Mouse (Mus musculus): ENCODE results near the gene Vmn1r231. TPM values are rescaled to one million over a fixed set of nuclear protein-coding genes. Genes with fewer than 3 reads are reported as not detected.
A peak's percentile ranks its signal among the peaks of the same experiment; 100 is the strongest.

The Vmn1r231 gene
- not detected in 2 replicates for polyA plus RNA-seq (2016; fragmentation: Nextera tagmentation; extraction: Ambion mirVana)

DNA sequence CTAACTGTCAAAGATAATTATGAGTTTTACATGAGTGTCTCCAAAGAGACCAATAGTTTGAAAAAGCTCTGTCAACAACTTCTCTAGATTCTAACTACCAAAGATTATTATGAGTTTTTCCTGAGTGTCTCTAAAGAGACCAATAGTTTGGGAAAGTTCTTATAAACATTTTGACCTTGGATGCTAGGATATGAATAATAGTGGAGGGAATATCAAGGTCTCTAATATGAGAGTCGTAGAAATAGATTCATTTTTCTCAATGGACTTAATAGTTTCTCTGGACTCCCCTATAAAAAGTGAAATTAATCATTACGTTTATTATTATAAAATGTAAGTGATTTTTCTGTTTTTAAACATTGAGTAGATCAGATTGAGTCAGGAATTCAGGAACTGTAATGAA lies at the start of gene Vmn1r231:
TSS of gene Vmn1r231 (minus strand) at position 101 of the 400 bp plus-strand sequence.
- Histone ChIP-seq H3K4me3 (replicated peaks) (no peak within 1 kb of the TSS), H3K4me1 (replicated peaks) (no peaks in the 10 kb centered on the region), H3K4me2 (no peak within 1 kb of the TSS), H3K27me3 (no peaks in the 10 kb centered on the region), H3K9ac (replicated peaks) (no peak within 1 kb of the TSS), H3K27ac (no peak within 1 kb of the TSS), H3K36me3 (no peaks in the 10 kb centered on the region), H3K9me3 (no peaks in the 10 kb centered on the region)
- WGBS: 62% methylated on average over 2 of the region's 2 CpGs
- no peak for ATAC-seq (ENCODE audit: insufficient number of reproducible peaks, insufficient read depth, low FRiP score, low TSS enrichment, low read depth)

DNA sequence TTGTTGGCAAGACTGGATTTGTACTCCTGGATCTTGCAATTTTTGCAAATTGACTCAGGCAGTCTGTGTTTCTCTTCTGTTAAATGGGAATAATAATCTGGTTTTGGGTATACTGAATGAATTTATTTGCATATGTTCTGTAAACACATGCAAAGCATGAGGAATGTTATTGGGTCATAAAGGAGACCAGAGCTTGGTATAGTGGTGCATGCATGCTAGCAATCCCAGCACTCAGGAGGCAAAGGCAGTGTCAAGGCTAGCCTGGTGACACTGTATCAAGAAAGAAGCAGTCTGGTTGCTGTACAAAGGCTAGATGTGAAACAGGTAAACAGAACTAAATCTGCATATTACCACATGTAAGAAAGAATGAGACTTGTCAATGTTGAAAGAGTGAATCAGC lies 41.7 kb upstream of the Vmn1r231 start:
- Histone ChIP-seq H3K4me2 (peak overlapping the region; percentile 76), H3K36me3 (peaks cover 5% of the 10 kb centered on the region), H3K27ac (peak overlapping the region; percentile 95; the same call in 1 of the 2 replicates), H3K4me1 (replicated peaks) (peaks cover 18% of the 10 kb centered on the region), H3K4me3 (replicated peaks) (peak overlapping the region; percentile 69), H3K27me3 (no peaks in the 10 kb centered on the region), H3K9me3 (no peaks in the 10 kb centered on the region), H3K9ac (replicated peaks) (peak overlapping the region; percentile 83)
- ATAC-seq (ENCODE audit: insufficient number of reproducible peaks, insufficient read depth, low FRiP score, low TSS enrichment, low read depth): no peak

DNA sequence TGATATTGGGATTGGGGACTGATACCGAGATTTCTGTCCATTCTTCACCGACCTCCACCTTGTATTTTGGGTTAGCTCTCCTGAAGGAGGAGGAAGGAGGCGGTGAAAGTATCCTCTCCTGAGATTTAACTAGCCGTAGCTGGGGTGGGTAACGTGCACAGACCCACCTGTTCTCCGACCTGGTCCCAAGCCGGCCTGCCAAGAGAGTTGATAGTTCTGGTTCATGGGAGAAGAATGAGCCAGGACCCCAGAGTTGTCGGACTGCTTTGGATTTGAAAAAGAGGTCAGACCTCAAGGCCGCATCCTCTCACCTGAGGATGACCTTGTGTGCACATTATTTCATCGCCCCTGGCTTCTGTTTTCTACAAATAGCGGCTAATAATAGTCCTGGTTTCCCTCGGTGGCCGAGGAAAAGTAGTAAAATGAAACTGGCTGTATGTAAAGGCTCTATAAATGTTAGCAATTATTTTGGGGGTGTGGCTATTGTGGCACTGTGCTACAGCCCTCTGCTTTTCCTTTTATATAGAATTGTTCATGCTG lies 41.2 kb upstream of the Vmn1r231 start:
- ATAC-seq (ENCODE audit: insufficient number of reproducible peaks, insufficient read depth, low FRiP score, low TSS enrichment, low read depth): no peak
- H3K4me3 ChIP-seq (replicated peaks): peak overlapping the region; percentile 69
- under 1% methylated on average over 13 of the region's 13 CpGs for WGBS
- no peaks in the 10 kb centered on the region for H3K9me3 ChIP-seq
- H3K9ac ChIP-seq (replicated peaks): peak overlapping the region; percentile 83
- peaks cover 18% of the 10 kb centered on the region for H3K4me1 ChIP-seq (replicated peaks)
- no peaks in the 10 kb centered on the region for H3K27me3 ChIP-seq
- peak overlapping the region; percentile 95 for H3K27ac ChIP-seq
- peak overlapping the region; percentile 76 for H3K4me2 ChIP-seq
- H3K36me3 ChIP-seq: no peaks in the 10 kb centered on the region

DNA sequence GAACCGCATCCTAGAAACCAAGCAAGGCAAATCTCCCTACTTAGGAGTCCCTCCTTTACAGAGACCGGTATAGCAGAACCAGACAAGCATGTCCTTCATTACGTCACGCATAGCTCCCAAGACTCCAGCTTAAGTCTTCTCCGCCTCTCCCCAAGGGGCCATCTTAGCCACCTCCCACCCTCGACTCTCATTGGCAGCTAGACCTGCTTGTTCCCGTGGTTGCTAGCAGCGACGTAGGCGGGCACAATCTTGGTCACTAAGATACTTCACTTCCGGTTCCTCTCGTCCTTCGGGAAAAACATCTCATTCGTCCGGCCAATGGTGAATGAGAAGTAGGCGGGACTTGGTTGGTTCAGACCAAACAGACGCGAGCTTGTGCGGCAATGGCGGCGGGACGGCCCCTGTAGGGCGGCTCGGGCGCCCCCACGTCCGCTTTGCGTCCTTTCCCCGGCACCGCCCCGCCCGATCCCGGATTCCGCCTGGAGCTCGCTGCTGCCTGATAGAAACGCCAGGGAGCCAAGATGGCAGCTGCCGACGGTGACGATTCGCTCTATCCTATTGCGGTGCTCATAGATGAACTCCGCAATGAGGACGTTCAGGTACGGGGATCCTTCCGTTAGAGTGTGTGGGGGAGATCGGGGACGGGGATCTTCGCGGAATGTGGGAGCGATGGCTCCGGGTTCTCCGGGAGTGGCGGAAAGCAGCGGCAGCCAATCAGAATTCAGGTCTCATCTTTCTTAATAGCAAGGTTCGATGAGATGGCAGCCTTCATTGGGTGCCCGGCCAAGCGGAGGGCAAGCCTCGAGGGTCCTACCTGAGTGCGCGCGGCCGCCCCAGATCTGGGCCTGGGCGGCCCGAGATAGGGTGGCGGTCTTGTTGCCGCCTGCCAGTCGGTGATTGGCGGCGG lies 40.3 kb upstream of the Vmn1r231 start, which contains the start of gene Ppp2r1a:
TSS of gene Ppp2r1a (plus strand) at position 327 of the 907 bp plus-strand sequence.
- no peaks in the 10 kb centered on the region for H3K27me3 ChIP-seq
- under 1% methylated on average over 69 of the region's 69 CpGs for WGBS

DNA sequence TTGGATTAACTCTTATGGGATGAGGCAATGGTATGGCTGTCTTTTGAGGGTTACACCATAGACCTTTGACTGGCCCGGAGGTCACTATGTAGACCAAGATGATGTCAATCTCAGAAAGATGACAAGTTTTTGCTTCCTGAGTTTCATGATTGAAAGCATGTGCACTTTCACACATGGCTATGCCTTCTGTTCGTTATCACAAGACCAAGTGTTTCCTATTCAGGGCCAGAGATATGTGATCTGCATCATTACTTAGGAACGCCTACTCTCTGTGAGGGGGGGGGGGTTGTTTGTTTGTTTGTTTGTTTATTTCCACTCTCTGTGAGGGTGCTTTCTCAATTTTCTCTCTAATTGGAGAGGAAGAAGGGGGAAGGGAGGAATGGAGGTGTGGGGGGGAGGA lies 39.3 kb upstream of the Vmn1r231 start:
- Histone ChIP-seq H3K4me2 (peak overlapping the region; percentile 59), H3K9me3 (no peaks in the 10 kb centered on the region), H3K36me3 (no peaks in the 10 kb centered on the region), H3K4me1 (replicated peaks) (peaks cover 18% of the 10 kb centered on the region), H3K27ac (peak overlapping the region; percentile 92), H3K4me3 (replicated peaks) (peak overlapping the region; percentile 69), H3K27me3 (no peaks in the 10 kb centered on the region), H3K9ac (replicated peaks) (peak overlapping the region; percentile 60)
- 50% methylated on average over 3 of the region's 3 CpGs for whole genome bisulfite sequencing
- ATAC-seq (ENCODE audit: insufficient number of reproducible peaks, insufficient read depth, low FRiP score, low TSS enrichment, low read depth): no peak

More for the DNA sequence above, 40.3 kb upstream of the Vmn1r231 start, which contains the start of gene Ppp2r1a:
- Histone ChIP-seq H3K4me1 (replicated peaks) (peaks cover 18% of the 10 kb centered on the region), H3K4me3 (replicated peaks) (peak within 1 kb of the TSS; percentile 69), H3K9me3 (no peaks in the 10 kb centered on the region), H3K4me2 (peak within 1 kb of the TSS; percentile 76), H3K36me3 (no peaks in the 10 kb centered on the region), H3K27ac (peak within 1 kb of the TSS; percentile 95), H3K9ac (replicated peaks) (peak within 1 kb of the TSS; percentile 83)
- peak; percentile 99 for ATAC-seq (ENCODE audit: insufficient number of reproducible peaks, insufficient read depth, low FRiP score, low TSS enrichment, low read depth)

DNA sequence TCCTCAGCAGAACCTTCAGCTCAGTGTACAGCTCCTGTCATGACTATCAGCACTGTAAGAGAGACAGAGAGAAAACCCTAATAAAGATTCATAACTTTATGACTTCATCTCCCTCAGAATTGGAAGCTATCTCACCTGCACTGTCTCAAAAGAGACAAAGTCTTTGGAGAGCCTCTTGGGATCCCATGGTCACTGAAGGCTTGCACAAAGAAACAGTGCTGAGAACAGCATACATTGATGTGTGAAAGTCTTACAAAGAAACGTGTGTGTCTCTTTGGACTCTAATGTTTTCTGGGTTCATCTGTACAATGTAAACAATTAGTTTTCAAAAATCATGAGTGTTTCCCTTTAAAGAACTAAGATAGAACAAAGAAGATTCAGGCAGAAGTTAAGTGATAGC lies 14.7 kb upstream of the Vmn1r231 start, which contains the start of gene Vmn1r232:
TSS of gene Vmn1r232 (minus strand) at position 101 of the 400 bp plus-strand sequence.
- no peaks in the 10 kb centered on the region for H3K4me1 ChIP-seq (replicated peaks)
- no peak within 1 kb of the TSS for H3K9ac ChIP-seq (replicated peaks)
- no peak for ATAC-seq (ENCODE audit: insufficient number of reproducible peaks, insufficient read depth, low FRiP score, low TSS enrichment, low read depth)
- WGBS: 72% methylated on average over 1 of the region's 1 CpGs
- no peaks in the 10 kb centered on the region for H3K36me3 ChIP-seq
- no peak within 1 kb of the TSS for H3K4me3 ChIP-seq (replicated peaks)
- H3K27me3 ChIP-seq: no peaks in the 10 kb centered on the region
- H3K27ac ChIP-seq: no peak within 1 kb of the TSS
- no peak within 1 kb of the TSS for H3K4me2 ChIP-seq
- no peaks in the 10 kb centered on the region for H3K9me3 ChIP-seq

DNA sequence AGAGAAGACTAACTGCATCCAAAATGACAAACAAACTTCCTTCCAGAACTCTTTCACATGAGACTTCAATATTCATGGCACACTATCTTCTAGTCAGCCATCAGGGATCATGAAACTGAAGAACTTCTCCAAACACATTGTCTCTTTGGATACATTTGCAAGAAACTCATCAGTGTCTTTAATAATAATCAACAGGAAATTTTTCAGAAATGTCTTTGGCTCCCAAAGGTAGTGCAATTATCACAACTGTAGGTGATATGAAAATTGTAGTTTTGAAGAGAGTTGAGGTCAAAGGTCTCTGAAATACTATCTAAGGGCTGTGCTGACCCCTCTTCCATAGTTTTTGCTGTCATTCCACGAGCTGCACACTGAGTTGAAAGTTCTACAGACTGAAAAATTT lies 64.7 kb downstream of the Vmn1r231 start, which contains the start of gene Vmn1r230:
TSS of gene Vmn1r230 (plus strand) at position 301 of the 400 bp plus-strand sequence.
- H3K4me2 ChIP-seq: no peak within 1 kb of the TSS
- no peak within 1 kb of the TSS for H3K9ac ChIP-seq (replicated peaks)
- no peak within 1 kb of the TSS for H3K4me3 ChIP-seq (replicated peaks)
- WGBS: 18% methylated on average over 1 of the region's 1 CpGs
- no peak within 1 kb of the TSS for H3K27ac ChIP-seq
- ATAC-seq (ENCODE audit: insufficient number of reproducible peaks, insufficient read depth, low FRiP score, low TSS enrichment, low read depth): no peak
- H3K4me1 ChIP-seq (replicated peaks): no peaks in the 10 kb centered on the region
- H3K36me3 ChIP-seq: no peaks in the 10 kb centered on the region
- no peaks in the 10 kb centered on the region; the same call in 1 of the 2 replicates for H3K9me3 ChIP-seq
- no peaks in the 10 kb centered on the region for H3K27me3 ChIP-seq

Other genes starting within 250 kb of the Vmn1r231 start
- not detected in 2 replicates for gene Vmn1r226, start 222.2 kb downstream of the Vmn1r231 start, polyA plus RNA-seq (2016; fragmentation: Nextera tagmentation; extraction: Ambion mirVana)
- gene Vmn1r227, start 175.2 kb downstream of the Vmn1r231 start, polyA plus RNA-seq (2016; fragmentation: Nextera tagmentation; extraction: Ambion mirVana): not detected in 2 replicates
- gene Vmn1r228, start 118.9 kb downstream of the Vmn1r231 start, polyA plus RNA-seq (2016; fragmentation: Nextera tagmentation; extraction: Ambion mirVana): not detected in 2 replicates
- gene Vmn1r229, start 93.5 kb downstream of the Vmn1r231 start, polyA plus RNA-seq (2016; fragmentation: Nextera tagmentation; extraction: Ambion mirVana): not detected in 2 replicates
- not detected in 2 replicates for gene Vmn1r230, start 64.6 kb downstream of the Vmn1r231 start, polyA plus RNA-seq (2016; fragmentation: Nextera tagmentation; extraction: Ambion mirVana)
- not detected in 2 replicates for gene Vmn1r232, start 14.6 kb upstream of the Vmn1r231 start, polyA plus RNA-seq (2016; fragmentation: Nextera tagmentation; extraction: Ambion mirVana)
- gene Ppp2r1a, start 40.2 kb upstream of the Vmn1r231 start, polyA plus RNA-seq (2016; fragmentation: Nextera tagmentation; extraction: Ambion mirVana): 347 and 388 TPM in 2 replicates
- gene Vmn1r233, start 91.4 kb upstream of the Vmn1r231 start, polyA plus RNA-seq (2016; fragmentation: Nextera tagmentation; extraction: Ambion mirVana): not detected in 2 replicates
- 19.7 and 19.9 TPM in 2 replicates for gene Zfp160, start 103.8 kb upstream of the Vmn1r231 start, polyA plus RNA-seq (2016; fragmentation: Nextera tagmentation; extraction: Ambion mirVana)

Measured in limb, embryonic 12.5 days (tissue).